Mouse (Mus musculus): ENCODE data around the gene Psmb1. TPM values are rescaled to one million over a fixed set of nuclear protein-coding genes. Genes with fewer than 3 reads are reported as not detected.
"Not testable (repeated sequence)": the region's sequence is repeated elsewhere in the genome, so short reads cannot be mapped to it uniquely, and the experiment has no call there.

The Psmb1 gene
- 50.8 and 58.3 TPM in 2 replicates for polyA plus RNA-seq (2012; rRNA removed)

GRCm38 (mm10) chr17:15499656-15500394, at the start of gene Psmb1, which contains the start of gene Tbp:
Gene Psmb1 (minus strand): TSS chr17:15499751.
Gene Tbp (plus strand): TSS chr17:15499888.
- Histone ChIP-seq H3K36me3 (ENCODE audit: control insufficient read depth, insufficient read depth, low read length) (peaks cover 5% of the 10 kb centered on the region), H3K27me3 (ENCODE audit: control insufficient read depth, insufficient read depth, low read length) (no peaks in the 10 kb centered on the region)
- no peak for TF ChIP-seq CTCF (IDR thresholded peaks at IDR 0.05; ENCODE audit: control insufficient read depth, insufficient read depth, insufficient replicate concordance, low read depth, low read length)
- TF ChIP-seq POLR2A (IDR thresholded peaks at IDR 0.05; ENCODE audit: control insufficient read depth, low read depth, low read length): peak; percentile 98

GRCm38 (mm10) chr17:15546440-15546839, 46.9 kb upstream of the Psmb1 start:
- Histone ChIP-seq H3K36me3 (ENCODE audit: control insufficient read depth, insufficient read depth, low read length) (no peaks in the 10 kb centered on the region), H3K27ac (ENCODE audit: control insufficient read depth, insufficient read depth, low read depth, low read length) (no peak overlapping the region), H3K4me3 (ENCODE audit: control insufficient read depth, low read depth, low read length) (no peak overlapping the region), H3K4me1 (ENCODE audit: control insufficient read depth, insufficient read depth, low read length) (no peaks in the 10 kb centered on the region), H3K27me3 (ENCODE audit: control insufficient read depth, insufficient read depth, low read length) (no peaks in the 10 kb centered on the region)
- TF ChIP-seq POLR2A (IDR thresholded peaks at IDR 0.05; ENCODE audit: control insufficient read depth, low read depth, low read length) (no peak), CTCF (IDR thresholded peaks at IDR 0.05; ENCODE audit: control insufficient read depth, insufficient read depth, insufficient replicate concordance, low read depth, low read length) (no peak)

More at GRCm38 (mm10) chr17:15499656-15500394, at the start of gene Psmb1, which contains the start of gene Tbp:
- Histone ChIP-seq H3K4me1 (ENCODE audit: control insufficient read depth, insufficient read depth, low read length) (peaks cover 2% of the 10 kb centered on the region; the same call in 1 of the 2 replicates), H3K4me3 (ENCODE audit: control insufficient read depth, low read depth, low read length) (peak within 1 kb of the TSS; percentile 99), H3K27ac (ENCODE audit: control insufficient read depth, insufficient read depth, low read depth, low read length) (peak within 1 kb of the TSS; percentile 86)

- H3K4me3 ChIP-seq (ENCODE audit: control insufficient read depth, low read depth, low read length); H3K27me3 ChIP-seq (ENCODE audit: control insufficient read depth, insufficient read depth, low read length); H3K27ac ChIP-seq (ENCODE audit: control insufficient read depth, insufficient read depth, low read depth, low read length); H3K4me1 ChIP-seq (ENCODE audit: control insufficient read depth, insufficient read depth, low read length); H3K36me3 ChIP-seq (ENCODE audit: control insufficient read depth, insufficient read depth, low read length): not testable (repeated sequence)
Observed at GRCm38 (mm10) chr17:15543868-15544267, 44.3 kb upstream of the Psmb1 start.

GRCm38 (mm10) chr17:15540309-15540708, 40.8 kb upstream of the Psmb1 start:
- Histone ChIP-seq H3K4me3 (ENCODE audit: control insufficient read depth, low read depth, low read length) (no peak overlapping the region), H3K4me1 (ENCODE audit: control insufficient read depth, insufficient read depth, low read length) (no peaks in the 10 kb centered on the region), H3K27me3 (ENCODE audit: control insufficient read depth, insufficient read depth, low read length) (peaks cover 3% of the 10 kb centered on the region; the same call in 1 of the 2 replicates), H3K27ac (ENCODE audit: control insufficient read depth, insufficient read depth, low read depth, low read length) (no peak overlapping the region), H3K36me3 (ENCODE audit: control insufficient read depth, insufficient read depth, low read length) (no peaks in the 10 kb centered on the region)
- TF ChIP-seq CTCF (IDR thresholded peaks at IDR 0.05; ENCODE audit: control insufficient read depth, insufficient read depth, insufficient replicate concordance, low read depth, low read length) (no peak), POLR2A (IDR thresholded peaks at IDR 0.05; ENCODE audit: control insufficient read depth, low read depth, low read length) (no peak)

GRCm38 (mm10) chr17:15536457-15536904, 36.9 kb upstream of the Psmb1 start:
- H3K36me3 ChIP-seq (ENCODE audit: control insufficient read depth, insufficient read depth, low read length): no peaks in the 10 kb centered on the region
- TF ChIP-seq POLR2A (IDR thresholded peaks at IDR 0.05; ENCODE audit: control insufficient read depth, low read depth, low read length) (no peak), CTCF (IDR thresholded peaks at IDR 0.05; ENCODE audit: control insufficient read depth, insufficient read depth, insufficient replicate concordance, low read depth, low read length) (no peak)
- peaks cover 3% of the 10 kb centered on the region; the same call in 1 of the 2 replicates for H3K27me3 ChIP-seq (ENCODE audit: control insufficient read depth, insufficient read depth, low read length)
- peak overlapping the region; percentile 70 for H3K4me3 ChIP-seq (ENCODE audit: control insufficient read depth, low read depth, low read length)
- no peak overlapping the region for H3K27ac ChIP-seq (ENCODE audit: control insufficient read depth, insufficient read depth, low read depth, low read length)
- no peaks in the 10 kb centered on the region for H3K4me1 ChIP-seq (ENCODE audit: control insufficient read depth, insufficient read depth, low read length)

GRCm38 (mm10) chr17:15535943-15536342, 36.4 kb upstream of the Psmb1 start:
- Histone ChIP-seq H3K4me1 (ENCODE audit: control insufficient read depth, insufficient read depth, low read length) (no peaks in the 10 kb centered on the region), H3K4me3 (ENCODE audit: control insufficient read depth, low read depth, low read length) (no peak overlapping the region), H3K27me3 (ENCODE audit: control insufficient read depth, insufficient read depth, low read length) (peaks cover 3% of the 10 kb centered on the region; the same call in 1 of the 2 replicates)

GRCm38 (mm10) chr17:15535162-15535800, 35.7 kb upstream of the Psmb1 start:
- H3K27ac ChIP-seq (ENCODE audit: control insufficient read depth, insufficient read depth, low read depth, low read length): no peak overlapping the region
- H3K36me3 ChIP-seq (ENCODE audit: control insufficient read depth, insufficient read depth, low read length): no peaks in the 10 kb centered on the region
- H3K4me1 ChIP-seq (ENCODE audit: control insufficient read depth, insufficient read depth, low read length): no peaks in the 10 kb centered on the region
- H3K27me3 ChIP-seq (ENCODE audit: control insufficient read depth, insufficient read depth, low read length): peaks cover 3% of the 10 kb centered on the region; the same call in 1 of the 2 replicates
- no peak overlapping the region for H3K4me3 ChIP-seq (ENCODE audit: control insufficient read depth, low read depth, low read length)
- TF ChIP-seq CTCF (IDR thresholded peaks at IDR 0.05; ENCODE audit: control insufficient read depth, insufficient read depth, insufficient replicate concordance, low read depth, low read length) (no peak), POLR2A (IDR thresholded peaks at IDR 0.05; ENCODE audit: control insufficient read depth, low read depth, low read length) (no peak)

More at GRCm38 (mm10) chr17:15535943-15536342, 36.4 kb upstream of the Psmb1 start:
- H3K27ac ChIP-seq (ENCODE audit: control insufficient read depth, insufficient read depth, low read depth, low read length): no peak overlapping the region
- no peak for TF ChIP-seq CTCF (IDR thresholded peaks at IDR 0.05; ENCODE audit: control insufficient read depth, insufficient read depth, insufficient replicate concordance, low read depth, low read length)
- no peaks in the 10 kb centered on the region for H3K36me3 ChIP-seq (ENCODE audit: control insufficient read depth, insufficient read depth, low read length)
